Mouse (Mus musculus) layer of hippocampus, adult 8-10 months (tissue): Measurements from ENCODE around the gene Fzd4. TPM values are rescaled to one million over a fixed set of nuclear protein-coding genes. Genes with fewer than 3 reads are reported as not detected.

Experiments used
- DNase-seq, 2 experiments: peaks; one replicate each; pipeline ENCODE4 v3.0.0; 2022; ENCODE audit warnings: low spot score in 2 of 2
- total RNA-seq, 4 experiments: library from RNA; stranded (reverse); gene quantifications; 2 replicates each; pipeline ENCODE4 v1.2.4; 2022

Fzd4 gene
- total RNA-seq, 4 experiments from 2014 or later, result 6.2 to 7.4 (median 6.5) TPM

DNA sequence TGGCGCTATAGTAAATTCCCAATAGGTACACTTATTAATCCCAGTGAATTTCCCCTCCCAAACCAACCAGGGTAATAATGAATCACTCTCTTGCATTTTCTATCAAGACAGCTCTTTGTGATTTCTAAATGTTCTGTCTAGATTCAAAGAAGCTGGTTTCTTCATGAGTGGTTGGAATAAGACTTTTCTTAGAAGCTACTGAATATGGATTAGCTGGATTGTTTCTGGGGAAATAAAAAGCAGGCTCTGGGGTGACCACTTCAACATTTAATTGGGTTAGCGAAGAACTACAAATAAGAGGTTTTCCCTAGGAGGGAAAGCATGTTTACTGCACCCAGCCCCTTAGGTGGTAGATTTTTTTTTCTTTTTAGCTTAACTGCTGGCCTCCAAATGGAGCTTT, 3.4 kb upstream of the Fzd4 start:
- no peak for DNase-seq

DNA sequence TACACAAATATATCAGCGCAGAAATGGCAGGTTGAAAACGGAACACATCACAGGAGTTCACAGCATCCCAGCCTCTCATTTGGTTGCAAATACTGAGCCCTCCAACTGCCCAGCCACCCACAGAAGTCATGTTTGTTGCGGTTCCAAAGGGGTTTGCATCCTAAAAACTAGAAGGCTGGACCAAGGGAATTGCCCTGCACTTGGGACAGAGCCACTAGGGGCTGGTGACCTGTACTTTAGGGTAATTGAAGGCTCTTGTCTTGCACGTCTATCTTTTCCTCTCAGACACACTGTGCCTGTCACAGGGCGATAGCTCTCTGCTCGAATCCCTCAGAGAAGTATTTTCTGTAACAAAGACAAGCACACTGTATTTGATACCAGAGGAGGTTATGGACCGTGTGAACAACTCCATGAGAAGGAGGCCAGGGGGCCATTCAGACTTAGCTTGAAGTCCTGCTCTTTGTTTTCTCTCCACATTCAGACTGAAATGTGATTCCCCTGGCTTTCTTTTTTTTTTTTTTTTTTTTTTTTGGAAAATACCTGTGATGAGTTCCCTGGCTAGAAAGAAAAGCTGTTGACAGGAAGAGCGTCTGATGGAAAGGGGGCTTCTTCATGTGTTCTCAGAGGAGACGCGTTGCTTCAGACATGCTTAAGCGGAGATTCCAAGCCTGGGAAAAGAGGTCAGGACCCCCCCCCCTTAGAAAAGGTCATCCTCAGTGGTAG, 2.9 kb upstream of the Fzd4 start:
- no peak for DNase-seq

DNA sequence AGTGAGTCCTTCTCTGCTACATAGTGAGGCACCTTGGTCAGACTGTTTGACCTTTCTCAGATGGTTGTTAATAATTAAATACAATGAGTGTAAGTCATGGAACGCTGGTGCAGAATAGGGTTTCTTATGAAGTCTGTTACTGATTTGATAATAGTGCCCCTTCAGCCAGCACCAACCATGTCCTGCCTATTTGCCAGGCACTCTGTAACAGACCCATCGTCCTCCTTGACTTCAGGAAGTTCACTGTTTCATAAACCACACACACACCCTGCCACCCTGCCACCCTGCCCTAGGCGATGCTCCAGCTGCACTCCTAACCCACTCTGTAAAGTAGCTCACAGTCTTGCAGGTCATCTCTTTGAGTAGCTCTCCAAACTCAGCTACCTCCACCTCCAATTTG, 2.2 kb upstream of the Fzd4 start:
- DNase-seq, result no peak

DNA sequence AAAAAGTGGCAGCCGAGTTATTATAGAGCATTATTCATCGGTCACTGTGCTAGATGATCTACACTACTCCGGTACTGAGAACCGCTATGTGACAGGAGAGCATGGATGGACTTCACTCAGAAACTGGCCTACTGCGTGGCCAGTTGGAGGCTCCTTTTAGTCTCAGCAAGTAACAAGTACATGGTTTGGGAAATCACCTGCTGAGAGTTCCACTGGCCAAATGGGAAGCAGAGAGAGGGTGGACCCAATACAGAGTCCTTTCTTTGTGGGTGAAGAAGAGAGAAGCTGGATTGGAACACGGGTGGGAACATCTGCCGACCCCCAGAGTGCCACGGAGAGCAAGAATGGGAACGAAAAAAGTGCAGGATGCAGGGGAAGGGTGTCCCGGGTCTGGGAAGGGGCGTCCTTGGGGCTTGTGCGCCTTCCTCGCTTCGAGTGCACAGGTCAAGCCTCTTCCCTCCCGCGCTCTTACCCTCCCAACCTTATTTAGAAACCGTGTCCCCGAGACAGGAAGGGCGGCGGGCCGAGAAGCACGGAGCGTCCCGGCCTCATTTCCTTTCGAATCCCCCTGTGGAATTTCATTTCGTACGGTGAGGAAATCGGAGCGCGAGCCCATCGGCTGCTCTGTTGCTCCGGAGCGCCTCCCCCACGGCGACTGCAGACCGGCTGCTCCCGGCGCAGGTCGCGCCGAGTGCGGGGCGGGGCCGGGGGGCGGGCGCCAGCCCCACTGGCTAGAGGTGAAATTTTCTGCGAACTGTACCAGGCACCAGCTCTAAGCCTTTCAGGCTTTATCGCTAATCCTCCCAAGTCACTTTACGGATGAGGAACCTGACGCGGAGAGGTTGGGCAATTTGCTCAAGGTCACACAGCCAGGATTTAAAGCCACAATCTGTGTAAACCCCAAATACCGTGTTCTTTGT, 842 bp upstream of the Fzd4 start:
- DNase-seq, result peak in 1 of 2 experiments; percentile 42

DNA sequence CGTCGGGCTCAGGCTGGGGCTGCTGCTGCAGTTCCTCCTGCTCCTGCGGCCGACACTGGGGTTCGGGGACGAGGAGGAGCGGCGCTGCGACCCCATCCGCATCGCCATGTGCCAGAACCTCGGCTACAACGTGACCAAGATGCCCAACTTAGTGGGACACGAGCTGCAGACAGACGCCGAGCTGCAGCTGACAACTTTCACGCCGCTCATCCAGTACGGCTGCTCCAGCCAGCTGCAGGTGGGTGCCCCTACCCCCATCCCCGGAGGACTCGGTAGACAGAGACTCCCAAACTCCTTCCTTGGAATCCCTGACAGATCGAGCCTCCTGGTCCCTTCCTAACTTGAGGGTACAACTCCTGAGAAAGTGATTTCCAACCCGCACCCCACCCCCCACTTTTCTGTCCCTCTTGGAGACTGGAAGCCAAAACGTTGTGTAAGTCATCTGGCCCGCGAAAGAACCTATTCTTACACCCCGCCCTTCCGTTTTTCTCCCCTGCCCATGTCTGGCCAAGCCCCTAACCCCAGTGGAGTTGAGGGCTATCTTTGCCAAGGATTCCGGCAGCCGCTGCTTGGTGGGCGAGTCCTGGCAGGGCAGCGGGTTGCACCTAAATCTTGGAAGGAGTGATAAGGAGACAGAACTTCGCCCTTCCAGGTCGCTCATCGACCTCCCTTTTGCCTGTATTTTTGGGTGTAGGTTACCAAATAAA, 732 bp downstream of the Fzd4 start:
- DNase-seq, result peak in 1 of 2 experiments; percentile 17

DNA sequence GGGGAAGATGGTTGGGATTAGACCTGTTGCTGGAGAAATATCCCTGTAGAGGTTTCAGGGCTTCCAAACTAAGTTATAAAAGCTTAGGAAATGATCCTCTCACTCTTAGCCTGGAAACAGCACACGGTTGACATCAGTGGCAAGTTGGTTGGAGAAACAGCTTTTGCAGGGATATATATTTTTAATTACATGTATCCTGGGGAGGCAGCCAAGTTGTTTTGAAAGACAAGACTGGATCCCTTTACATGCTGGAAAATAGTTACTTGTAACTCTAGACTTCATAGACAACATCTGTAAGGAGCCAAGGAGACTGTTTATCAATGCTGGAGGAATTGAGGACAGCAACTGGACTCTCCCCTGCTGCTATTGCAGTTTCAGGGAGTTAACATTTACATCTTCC, 1.9 kb downstream of the Fzd4 start:
- no peak for DNase-seq

DNA sequence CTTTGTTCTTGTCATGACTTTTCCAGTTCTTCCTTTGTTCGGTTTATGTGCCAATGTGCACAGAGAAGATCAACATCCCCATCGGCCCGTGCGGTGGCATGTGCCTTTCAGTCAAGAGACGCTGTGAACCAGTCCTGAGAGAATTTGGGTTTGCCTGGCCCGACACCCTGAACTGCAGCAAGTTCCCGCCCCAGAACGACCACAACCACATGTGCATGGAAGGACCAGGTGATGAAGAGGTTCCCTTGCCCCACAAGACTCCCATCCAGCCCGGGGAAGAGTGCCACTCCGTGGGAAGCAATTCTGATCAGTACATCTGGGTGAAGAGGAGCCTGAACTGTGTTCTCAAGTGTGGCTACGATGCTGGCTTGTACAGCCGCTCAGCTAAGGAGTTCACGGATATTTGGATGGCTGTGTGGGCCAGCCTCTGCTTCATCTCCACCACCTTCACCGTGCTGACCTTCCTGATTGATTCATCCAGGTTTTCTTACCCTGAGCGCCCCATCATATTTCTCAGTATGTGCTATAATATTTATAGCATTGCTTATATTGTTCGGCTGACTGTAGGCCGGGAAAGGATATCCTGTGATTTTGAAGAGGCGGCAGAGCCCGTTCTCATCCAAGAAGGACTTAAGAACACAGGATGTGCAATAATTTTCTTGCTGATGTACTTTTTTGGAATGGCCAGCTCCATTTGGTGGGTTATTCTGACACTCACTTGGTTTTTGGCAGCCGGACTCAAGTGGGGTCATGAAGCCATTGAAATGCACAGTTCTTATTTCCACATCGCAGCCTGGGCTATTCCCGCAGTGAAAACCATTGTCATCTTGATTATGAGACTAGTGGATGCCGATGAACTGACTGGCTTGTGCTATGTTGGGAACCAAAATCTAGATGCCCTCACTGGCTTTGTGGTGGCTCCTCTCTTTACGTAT, 3.1 kb downstream of the Fzd4 start:
- no peak for DNase-seq

DNA sequence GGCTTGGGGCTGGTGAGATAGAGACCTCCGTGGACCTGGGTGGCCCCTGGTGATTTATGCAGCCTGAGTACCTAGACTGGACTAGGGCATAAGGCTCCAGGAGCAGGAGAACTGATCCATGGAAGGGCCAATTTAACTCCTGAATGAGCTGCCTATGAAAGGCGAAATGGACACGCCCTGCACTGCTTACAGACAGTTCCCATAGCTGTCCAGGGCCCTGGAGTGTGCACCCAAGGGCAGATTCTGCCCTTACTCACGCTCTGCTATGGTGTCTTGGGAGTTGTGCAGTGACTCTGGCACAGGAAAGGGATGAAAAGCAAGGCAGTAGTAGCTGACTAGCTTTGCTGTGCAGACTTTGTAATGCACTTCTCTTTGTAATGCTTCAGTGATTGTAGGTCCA, 6.1 kb downstream of the Fzd4 start:
- no peak for DNase-seq

DNA sequence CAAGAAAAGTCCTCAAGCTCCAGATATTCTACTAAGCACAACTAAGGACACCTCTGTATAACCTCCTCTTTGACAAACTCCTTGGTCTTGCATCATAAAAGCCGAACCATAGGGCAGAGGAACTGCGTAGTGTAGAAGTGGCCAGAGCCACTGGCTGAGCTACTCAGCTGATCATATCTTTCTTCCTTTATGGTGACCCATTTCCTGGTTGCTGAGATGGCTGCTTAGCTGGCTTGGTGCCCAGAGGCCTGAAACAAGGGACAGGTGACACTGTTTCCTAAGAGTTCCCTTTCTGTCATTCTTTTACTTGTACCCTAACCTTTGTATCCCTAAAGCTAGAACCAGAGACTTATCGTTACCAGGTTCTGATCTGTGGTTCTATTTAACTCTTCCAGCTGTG, 7.2 kb downstream of the Fzd4 start:
- DNase-seq, result no peak

DNA sequence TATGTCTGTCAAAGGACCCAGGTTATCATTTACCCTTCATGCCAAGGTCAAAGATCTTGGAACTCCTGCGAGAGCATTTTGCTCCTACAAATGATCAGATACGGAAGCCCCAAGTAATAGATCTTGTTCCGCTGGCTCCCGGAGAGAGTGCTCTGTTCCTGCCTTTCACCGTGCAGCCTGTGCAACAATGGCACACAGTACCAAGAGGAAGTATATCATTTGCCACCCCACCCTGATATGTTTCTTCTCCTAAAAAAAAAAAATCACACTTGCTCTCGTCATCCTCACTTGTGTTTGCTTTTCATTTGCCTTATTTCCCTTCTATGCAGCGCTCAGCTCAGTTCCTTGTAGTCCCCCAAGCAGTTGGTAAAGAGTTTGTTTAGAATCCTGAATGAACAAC, 7.9 kb downstream of the Fzd4 start:
- DNase-seq, result no peak

DNA sequence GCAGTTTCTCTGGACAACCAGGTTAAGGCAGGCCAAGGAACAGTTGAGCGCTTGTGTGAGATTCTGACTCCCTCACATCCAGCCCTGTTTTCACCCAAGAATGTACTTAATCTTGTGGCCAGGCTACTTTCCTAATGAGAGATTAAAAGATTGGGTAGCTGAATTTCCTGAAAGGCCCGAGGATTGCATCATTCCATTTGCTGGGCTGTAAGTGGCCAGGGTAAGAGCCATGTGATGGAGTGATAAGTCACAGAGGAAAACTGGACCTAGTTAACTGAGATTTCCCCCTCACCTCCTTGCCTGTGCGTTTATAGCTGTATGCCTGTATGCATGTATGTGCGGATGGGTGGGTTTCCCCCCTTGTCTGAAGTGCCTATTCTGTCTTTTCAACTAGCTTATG, 11.9 kb downstream of the Fzd4 start:
- DNase-seq, result no peak

DNA sequence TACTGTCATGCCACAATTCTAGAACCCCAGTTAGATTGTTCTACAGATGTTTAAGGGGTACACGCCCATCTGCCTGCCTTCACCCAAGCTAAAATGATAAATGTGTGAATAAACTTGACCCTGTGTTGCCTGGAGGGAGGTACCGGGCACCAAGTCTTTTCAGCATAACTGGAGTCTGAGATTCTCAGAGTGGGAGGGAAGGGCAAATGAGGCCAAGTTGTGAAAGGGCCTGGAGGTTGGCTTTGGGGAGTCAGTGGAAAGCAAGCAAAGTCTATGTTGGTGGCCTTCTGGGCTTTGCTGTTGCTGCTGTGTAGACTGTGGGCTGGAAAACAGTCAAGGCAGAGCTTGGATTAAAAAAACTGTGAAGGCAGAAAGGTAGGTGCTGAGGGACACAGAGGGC, 13.6 kb downstream of the Fzd4 start:
- DNase-seq, result no peak

DNA sequence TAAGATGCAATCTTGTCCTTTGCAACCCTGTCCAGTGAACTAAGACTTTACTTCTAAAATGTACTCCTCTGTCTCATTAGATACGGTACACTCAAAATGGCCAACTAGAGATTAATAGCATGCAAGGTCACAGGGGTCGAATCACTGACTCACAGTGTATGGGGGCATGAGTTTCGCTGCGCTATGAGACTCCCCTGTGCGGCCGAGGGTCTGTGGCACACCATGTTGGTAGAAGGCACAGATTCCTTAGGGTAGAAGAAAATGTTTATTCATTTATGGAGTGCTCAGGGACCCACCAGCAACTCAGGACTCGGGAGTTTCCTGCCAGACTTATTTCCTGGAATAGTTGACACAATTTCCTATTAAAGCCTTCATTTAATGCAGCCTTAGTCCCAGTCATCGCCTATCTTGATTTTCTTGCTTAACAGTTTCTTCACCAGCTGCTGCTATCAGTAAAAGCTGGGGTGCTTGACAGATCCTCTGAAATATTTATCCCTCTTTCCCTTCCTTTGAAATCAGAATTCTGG, 14.0 kb downstream of the Fzd4 start:
- DNase-seq, result no peak

DNA sequence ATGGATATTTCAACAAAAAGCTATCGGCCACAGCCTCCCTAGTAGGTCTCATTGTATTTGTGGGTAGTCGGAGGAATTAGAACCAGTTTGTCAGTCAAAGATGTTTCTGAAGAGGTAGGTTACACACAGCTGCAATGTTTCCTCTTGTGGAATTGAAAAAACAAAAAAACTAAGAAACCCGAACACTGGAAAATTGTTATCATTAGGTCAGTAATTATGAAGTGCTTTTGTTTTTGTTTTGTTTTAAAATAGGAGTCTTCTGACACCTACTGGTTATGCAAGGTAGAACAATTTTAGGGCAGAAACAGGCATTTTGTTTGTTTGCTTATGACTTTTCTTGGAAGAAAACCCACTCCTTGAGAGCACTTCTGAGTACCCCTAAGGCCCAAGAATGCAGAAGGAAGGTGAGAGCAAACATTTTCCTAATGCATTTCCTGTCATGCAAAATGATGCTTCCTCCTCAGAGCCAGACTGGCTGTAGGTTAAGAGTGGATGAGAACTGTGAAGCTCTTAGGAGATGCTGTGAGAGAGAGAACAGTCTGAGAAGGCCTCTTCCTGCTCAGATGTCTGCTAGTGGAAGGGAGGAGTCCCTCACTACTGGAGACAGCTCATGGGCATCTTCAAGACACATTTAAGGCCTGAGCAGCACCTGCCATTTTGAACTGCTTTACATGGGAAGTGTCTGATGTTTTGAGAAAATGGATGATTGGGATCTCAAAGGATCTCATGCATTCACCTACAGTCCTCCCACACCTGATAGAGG, 14.9 kb downstream of the Fzd4 start:
- DNase-seq, result no peak

DNA sequence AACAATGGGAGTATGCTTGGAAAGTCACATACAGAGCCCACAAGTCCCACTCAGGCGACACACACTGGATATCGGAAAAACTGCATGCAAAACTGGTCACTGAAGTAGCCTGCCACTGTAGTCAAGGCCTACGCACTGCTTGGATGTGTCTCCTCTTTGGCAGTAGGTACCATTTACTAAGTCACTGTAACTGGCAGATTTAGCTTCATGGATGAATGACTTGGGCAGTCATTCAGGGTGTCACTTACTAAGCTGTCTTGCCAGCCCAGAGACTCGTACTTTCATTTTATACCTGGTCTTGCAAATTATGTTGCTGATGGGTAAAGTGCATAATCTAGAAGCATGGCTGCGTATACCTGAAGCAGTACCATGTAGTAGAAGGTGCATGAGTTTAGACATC, 17.1 kb downstream of the Fzd4 start:
- DNase-seq, result no peak

DNA sequence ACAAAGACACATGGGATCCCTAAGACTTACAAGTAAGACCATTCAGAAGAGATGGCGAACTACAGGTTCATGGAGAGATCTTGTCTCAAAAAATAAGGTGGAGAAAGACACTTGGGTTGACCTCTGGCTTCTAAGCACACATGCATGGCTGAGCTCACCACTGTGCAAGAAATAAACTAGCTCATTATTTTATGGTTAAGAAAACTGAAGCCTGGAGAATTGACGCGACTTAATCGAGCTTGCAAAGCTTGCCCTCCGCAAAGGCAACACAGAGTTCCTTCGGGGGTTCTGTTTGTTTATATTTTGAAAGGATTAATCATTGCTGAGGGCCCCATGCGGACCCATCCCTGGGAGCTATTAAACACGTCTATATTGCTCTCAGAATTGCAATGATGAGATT, 18.5 kb downstream of the Fzd4 start:
- DNase-seq, result no peak

DNA sequence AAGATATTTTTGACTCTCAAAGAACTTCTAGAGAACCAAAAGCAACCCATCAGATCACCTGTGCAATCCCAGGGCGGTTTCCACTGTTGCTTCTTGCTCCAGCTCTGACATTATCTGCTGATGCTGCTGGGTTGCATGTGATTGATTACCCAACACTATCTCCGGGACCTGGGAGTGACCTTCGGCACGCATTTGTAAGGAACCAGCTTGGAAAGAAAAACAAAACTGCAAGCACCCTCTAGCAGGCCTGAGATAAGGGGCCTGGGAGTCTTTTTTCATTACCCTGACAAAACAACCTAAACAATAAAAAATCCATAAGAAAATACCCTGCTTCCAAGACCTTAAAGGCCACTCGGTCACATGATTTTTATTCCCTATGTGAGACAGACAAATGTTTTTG, 19.0 kb downstream of the Fzd4 start:
- no peak for DNase-seq

DNA sequence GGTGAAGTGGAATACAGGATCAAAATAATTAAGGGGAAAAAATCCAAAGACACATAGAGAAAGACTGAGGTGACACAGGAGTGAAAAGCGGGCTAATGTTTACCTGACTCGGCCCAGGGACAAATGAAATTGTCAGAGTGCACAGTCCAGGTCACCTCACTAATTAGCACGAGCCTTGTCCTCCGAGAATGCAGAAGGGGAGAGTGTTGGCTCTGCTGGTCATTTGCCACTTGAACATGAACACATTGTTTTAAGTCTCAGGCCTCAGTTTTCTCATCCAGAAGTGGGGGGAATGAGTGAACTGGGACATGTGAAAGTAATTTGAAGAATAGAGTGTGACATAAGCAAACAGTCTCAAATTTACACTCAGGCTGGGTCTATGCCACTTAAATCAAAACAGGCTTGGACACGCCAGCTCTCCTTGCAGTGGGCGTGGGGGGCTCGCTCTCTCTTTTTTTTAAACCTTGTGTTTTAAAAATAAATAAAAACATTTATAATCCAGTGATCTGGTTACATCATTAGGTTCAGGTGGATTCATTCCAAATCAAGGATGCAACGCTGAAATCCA, 19.6 kb downstream of the Fzd4 start:
- DNase-seq, result no peak

DNA sequence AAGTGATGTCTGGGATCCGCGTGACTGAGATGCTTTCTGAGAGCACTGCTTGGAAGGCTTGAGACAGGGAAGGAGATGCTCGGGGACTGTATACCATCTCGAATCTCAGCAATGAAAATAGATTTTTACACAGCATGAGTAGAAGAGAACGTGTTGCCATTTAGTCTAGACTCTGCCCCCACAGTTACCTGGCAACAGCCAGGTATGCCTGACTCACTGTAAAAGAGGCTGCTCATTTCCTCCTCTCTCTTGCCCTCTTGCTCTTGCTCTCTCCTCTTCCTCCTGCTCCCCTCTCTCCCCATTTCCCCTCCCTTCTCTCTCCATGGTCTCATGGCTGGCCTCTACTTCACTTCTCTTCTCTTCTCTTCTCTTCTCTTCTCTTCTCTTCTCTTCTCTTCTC, 20.5 kb downstream of the Fzd4 start:
- no peak for DNase-seq
